Mouse (Mus musculus): ENCODE measurements around the gene Gpr152. TPM values are rescaled to one million over a fixed set of nuclear protein-coding genes. Genes with fewer than 3 reads are reported as not detected.
"Not testable (repeated sequence)": the region's sequence is repeated elsewhere in the genome, so short reads cannot be mapped to it uniquely, and the experiment has no call there.

Gpr152 gene
- polyA plus RNA-seq, 1 experiment from 2014 or later: not detected

DNA sequence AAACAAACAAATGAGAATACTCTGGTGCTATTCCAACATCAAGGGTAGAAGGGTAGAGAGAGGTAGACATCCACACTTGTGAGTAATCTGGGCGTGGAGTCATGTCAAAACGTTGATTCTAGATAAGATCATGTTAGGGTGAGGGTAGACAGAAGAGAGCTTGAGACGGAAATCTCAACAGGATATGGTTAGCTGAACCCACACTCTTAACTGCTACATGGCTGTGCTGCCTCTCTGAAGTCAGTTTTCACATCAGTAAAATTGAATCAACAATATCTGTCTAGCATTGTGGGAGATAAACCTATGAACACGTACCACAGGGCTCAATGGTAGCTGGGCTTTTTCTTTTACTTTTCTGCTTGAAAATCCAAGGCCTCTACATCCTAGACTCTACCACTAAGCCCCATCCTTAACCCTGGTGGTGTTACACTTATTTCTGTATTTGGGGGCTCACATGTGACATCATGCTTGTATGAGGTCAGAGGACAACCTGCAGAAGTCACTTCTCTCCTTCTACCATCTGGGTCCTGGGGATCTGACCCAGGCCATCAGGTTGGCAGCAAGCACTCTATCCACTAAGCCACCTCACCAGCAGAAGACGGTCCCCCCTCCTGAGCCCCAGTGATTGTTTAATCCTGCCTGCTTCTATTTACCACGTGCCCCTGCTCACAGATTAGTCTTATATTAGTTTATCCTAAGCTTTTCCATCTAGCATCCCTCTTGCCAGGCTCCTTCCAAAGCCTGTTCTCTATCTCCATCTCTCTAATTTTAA, 19.7 kb upstream of the Gpr152 start:
- no peak for DNase-seq
- peak overlapping the region; percentile 64; the same call in 1 of the 2 replicates for H3K4me2 ChIP-seq (ENCODE audit: low read depth, low read length)
- whole genome bisulfite sequencing (ENCODE audit: insufficient replicate concordance): 64% methylated on average over 6 of the region's 6 CpGs

DNA sequence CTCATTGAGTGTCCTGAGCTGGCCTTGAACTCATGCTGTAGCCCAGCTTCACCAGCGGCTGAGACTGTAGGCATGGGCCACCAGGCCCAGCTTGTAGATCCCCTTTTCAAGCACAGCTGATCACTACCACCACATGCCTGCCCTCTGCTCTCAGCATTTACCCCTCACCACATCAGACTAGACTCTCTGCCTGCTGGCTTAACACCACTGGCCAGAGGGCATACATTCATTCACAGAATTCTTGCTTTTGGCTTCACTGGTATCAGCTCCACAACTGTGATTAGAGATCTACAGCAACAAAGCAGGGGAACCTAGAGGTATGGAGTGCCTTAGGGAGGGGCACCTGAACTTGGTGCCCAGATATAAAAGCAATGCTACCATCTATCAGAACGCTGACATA, 19.1 kb upstream of the Gpr152 start:
- H3K27ac ChIP-seq (ENCODE audit: low read depth): no peak overlapping the region
- no peak for TF ChIP-seq CTCF (IDR thresholded peaks at IDR 0.05; ENCODE audit: low read depth)
- TF ChIP-seq EP300 (IDR thresholded peaks at IDR 0.05; ENCODE audit: low read depth): no peak
- H3K9ac ChIP-seq (replicated peaks): no peak overlapping the region
- H3K4me3 ChIP-seq (ENCODE audit: low read depth, low read length): peak overlapping the region; percentile 31; the same call in 1 of the 2 replicates
- 86% methylated on average over 2 of the region's 2 CpGs for WGBS (ENCODE audit: insufficient replicate concordance)
- H3K36me3 ChIP-seq (replicated peaks; ENCODE audit: insufficient read depth, low read length): peaks cover 28% of the 10 kb centered on the region
- DNase-seq (no peak), ATAC-seq (no peak)
- H3K27me3 ChIP-seq (ENCODE audit: insufficient read depth, low read length): no peaks in the 10 kb centered on the region
- peaks cover 41% of the 10 kb centered on the region for H3K4me1 ChIP-seq (ENCODE audit: insufficient read depth)
- H3K4me2 ChIP-seq (ENCODE audit: low read depth, low read length): peak overlapping the region; percentile 64
- H3K9me3 ChIP-seq (ENCODE audit: low read length): no peaks in the 10 kb centered on the region

More for the DNA sequence above, 19.7 kb upstream of the Gpr152 start:
- Histone ChIP-seq H3K36me3 (replicated peaks; ENCODE audit: insufficient read depth, low read length) (peaks cover 34% of the 10 kb centered on the region), H3K9me3 (ENCODE audit: low read length) (no peaks in the 10 kb centered on the region), H3K27me3 (ENCODE audit: insufficient read depth, low read length) (no peaks in the 10 kb centered on the region), H3K4me3 (ENCODE audit: low read depth, low read length) (no peak overlapping the region), H3K9ac (replicated peaks) (no peak overlapping the region), H3K4me1 (ENCODE audit: insufficient read depth) (peaks cover 38% of the 10 kb centered on the region), H3K27ac (ENCODE audit: low read depth) (no peak overlapping the region)
- ATAC-seq: no peak
- TF ChIP-seq CTCF (IDR thresholded peaks at IDR 0.05; ENCODE audit: low read depth) (no peak), EP300 (IDR thresholded peaks at IDR 0.05; ENCODE audit: low read depth) (no peak)

DNA sequence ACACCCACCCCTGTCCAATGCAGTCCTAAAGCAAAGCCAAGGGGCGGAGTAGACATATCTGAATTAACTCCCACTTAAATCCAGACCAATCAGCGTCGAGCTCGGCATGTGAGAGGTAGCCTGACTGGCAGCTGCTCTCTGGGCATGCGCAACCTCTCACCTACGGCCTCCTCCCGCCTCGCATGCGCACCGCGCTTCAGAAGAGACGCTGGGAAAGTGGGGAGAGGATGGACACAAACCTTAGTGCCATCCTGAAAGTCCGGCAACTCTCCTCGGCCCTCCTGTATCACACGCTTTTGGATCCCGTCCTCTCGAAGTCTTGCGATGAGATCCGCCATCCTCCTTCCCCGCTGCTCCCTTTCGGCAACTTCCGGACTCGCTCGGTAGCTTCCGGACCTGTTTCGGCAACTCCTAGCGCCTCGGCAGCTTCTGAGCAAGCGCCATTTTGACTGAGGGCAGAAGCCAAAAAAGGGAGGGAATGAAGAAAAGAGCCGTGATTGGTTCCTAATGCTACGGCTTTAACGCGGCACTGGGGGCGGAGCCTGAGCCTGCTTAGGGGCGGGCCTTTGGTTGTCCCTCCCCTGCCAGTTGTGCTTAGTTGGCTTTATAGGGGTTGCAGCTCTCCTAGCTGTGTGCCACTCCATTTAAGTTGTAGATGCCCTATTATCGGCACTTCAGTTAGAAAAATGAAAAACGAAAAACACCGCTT, 18.3 kb upstream of the Gpr152 start:
- Histone ChIP-seq H3K27me3 (ENCODE audit: insufficient read depth, low read length) (no peaks in the 10 kb centered on the region), H3K27ac (ENCODE audit: low read depth) (peak overlapping the region; percentile 78), H3K9ac (replicated peaks) (0 out of 2 replicates have a peak overlapping the region, but pooled peaks have one; percentile 1), H3K4me2 (ENCODE audit: low read depth, low read length) (peak overlapping the region; percentile 64), H3K4me3 (ENCODE audit: low read depth, low read length) (peak overlapping the region; percentile 31), H3K4me1 (ENCODE audit: insufficient read depth) (peaks cover 41% of the 10 kb centered on the region), H3K9me3 (ENCODE audit: low read length) (no peaks in the 10 kb centered on the region), H3K36me3 (replicated peaks; ENCODE audit: insufficient read depth, low read length) (peaks cover 20% of the 10 kb centered on the region)
- DNase-seq: peak; percentile 97
- ATAC-seq: peak; percentile 73
- 3% methylated on average over 38 of the region's 38 CpGs for WGBS (ENCODE audit: insufficient replicate concordance)
- TF ChIP-seq CTCF (IDR thresholded peaks at IDR 0.05; ENCODE audit: low read depth): no peak
- peak; percentile 57; the same call in 1 of the 2 replicates for TF ChIP-seq EP300 (IDR thresholded peaks at IDR 0.05; ENCODE audit: low read depth)

DNA sequence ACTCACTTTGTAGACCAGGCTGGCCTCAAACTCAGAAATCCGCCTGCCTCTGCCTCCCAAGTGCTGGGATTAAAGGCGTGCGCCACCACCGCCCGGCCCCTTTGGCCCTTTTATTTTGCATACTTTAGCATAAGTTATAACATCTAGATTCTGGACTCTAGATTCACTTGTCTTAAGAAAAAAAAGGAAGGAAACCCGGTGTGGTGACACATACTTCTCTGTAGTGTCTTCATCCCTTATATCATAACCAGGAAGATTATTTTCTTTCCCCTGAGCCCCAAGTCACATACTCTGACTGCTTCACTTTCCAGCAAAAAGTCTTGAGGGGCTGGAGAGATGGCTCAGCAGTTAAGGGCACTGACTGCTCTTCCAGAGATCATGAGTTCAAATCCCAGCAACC, 17.7 kb upstream of the Gpr152 start:
- Histone ChIP-seq H3K27ac (ENCODE audit: low read depth) (peak overlapping the region; percentile 78), H3K36me3 (replicated peaks; ENCODE audit: insufficient read depth, low read length) (peaks cover 15% of the 10 kb centered on the region), H3K4me1 (ENCODE audit: insufficient read depth) (peaks cover 47% of the 10 kb centered on the region), H3K4me2 (ENCODE audit: low read depth, low read length) (peak overlapping the region; percentile 47)
- not testable (repeated sequence) for H3K9me3 ChIP-seq (ENCODE audit: low read length); H3K27me3 ChIP-seq (ENCODE audit: insufficient read depth, low read length); H3K9ac ChIP-seq (replicated peaks); DNase-seq; ATAC-seq; H3K4me3 ChIP-seq (ENCODE audit: low read depth, low read length)
- WGBS (ENCODE audit: insufficient replicate concordance): 36% methylated on average over 6 of the region's 6 CpGs

DNA sequence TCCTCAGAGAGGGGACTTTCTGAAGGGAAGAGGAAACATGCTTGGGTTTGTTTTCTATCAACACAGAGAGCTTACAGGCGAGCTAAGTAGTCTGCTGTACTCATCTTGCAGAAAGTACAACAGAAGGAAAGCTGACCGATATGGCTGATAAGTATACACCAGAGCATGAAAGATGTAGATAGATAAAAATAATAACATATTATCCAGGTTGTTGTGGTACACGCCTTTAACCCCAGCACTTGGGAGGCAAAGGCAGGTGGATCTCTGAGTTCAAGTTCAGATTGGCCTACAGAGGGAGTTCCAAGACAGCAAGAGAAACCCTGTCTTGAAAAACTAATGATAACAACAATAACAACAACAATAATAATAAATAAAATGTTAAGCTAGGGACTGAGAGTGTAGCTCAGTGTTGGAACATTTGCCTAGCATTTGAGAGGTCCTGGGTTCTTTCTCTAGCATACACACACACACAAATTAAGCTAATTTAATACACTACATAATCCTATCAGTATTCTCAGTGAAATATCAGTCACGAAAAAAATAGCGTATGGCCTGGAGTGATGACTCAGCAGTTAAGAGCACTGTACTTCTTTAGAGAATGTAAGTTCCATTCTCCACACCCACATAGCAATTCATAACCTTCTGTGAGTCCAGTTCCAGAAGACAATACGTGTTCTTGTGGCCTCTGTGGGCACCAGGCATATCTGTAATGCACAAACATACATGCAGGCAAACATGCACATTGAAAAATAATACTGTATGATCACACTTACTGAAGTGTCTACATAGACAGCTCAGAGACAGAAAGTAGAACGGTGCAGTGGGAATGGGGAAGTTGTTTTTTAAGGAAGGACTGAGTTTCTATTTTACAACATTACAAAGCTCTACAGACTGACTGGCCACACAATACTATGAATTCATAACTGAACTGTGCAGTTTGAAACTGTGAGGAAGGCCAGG, 16.9 kb upstream of the Gpr152 start:
- 45% methylated on average over 7 of the region's 7 CpGs for WGBS (ENCODE audit: insufficient replicate concordance)

More for the DNA sequence above, 16.9 kb upstream of the Gpr152 start:
- peaks cover 12% of the 10 kb centered on the region for H3K36me3 ChIP-seq (replicated peaks; ENCODE audit: insufficient read depth, low read length)
- ATAC-seq (no peak), DNase-seq (no peak)
- TF ChIP-seq CTCF (IDR thresholded peaks at IDR 0.05; ENCODE audit: low read depth) (peak; percentile 40; the same call in 1 of the 2 replicates), EP300 (IDR thresholded peaks at IDR 0.05; ENCODE audit: low read depth) (no peak)
- H3K27me3 ChIP-seq (ENCODE audit: insufficient read depth, low read length): no peaks in the 10 kb centered on the region
- peak overlapping the region; percentile 35; the same call in 1 of the 2 replicates for H3K9ac ChIP-seq (replicated peaks)
- H3K4me3 ChIP-seq (ENCODE audit: low read depth, low read length): no peak overlapping the region
- peaks cover 55% of the 10 kb centered on the region for H3K4me1 ChIP-seq (ENCODE audit: insufficient read depth)
- peak overlapping the region; percentile 78 for H3K27ac ChIP-seq (ENCODE audit: low read depth)
- H3K4me2 ChIP-seq (ENCODE audit: low read depth, low read length): peak overlapping the region; percentile 35
- H3K9me3 ChIP-seq (ENCODE audit: low read length): no peaks in the 10 kb centered on the region

All from liver, postnatal 0 days (tissue).